Mouse (Mus musculus) c-Kit-positive CD71-negative TER-119-negative erythroid progenitor cells, embryonic 14.5 days (primary cell): ENCODE results near the gene Sh3bgrl.

ENCODE experiments used
- DNase-seq: peaks from one replicate; pipeline ENCODE4 v3.0.0-alpha.2; 2013; ENCODE audit warnings: low read depth

Sh3bgrl gene

GRCm38 (mm10) chrX:109238163-109238562 is 143.0 kb downstream of the Sh3bgrl start:
- DNase-seq: no peak
